Mouse (Mus musculus) lung, postnatal 10 days (tissue): ENCODE data around the gene Vsx1.

ENCODE experiments used
- DNase-seq: peaks from one replicate; pipeline ENCODE4 v3.0.0; 2021

Gene Vsx1

GRCm38 (mm10) chr2:150643726-150644415 is 45.3 kb downstream of the Vsx1 start:
- DNase-seq: no peak

- DNase-seq: no peak
Measured at GRCm38 (mm10) chr2:150643166-150643565, 46.0 kb downstream of the Vsx1 start.

GRCm38 (mm10) chr2:150638370-150638733 is 50.8 kb downstream of the Vsx1 start:
- DNase-seq: no peak

- DNase-seq: no peak
Measured at GRCm38 (mm10) chr2:150637702-150638369, 51.3 kb downstream of the Vsx1 start.

GRCm38 (mm10) chr2:150635877-150636446 is 53.2 kb downstream of the Vsx1 start:
- DNase-seq: no peak
